Mouse (Mus musculus) brain, embryonic 18.5 days (tissue): ENCODE measurements around the gene Mpg.

Experiments used
- DNase-seq: peaks from one replicate; pipeline ENCODE4 v3.0.0-alpha.2; 2012; ENCODE audit warnings: low read depth, low spot score

Gene Mpg

GRCm38 (mm10) chr11:32201922-32202685 lies 24.2 kb upstream of the Mpg start:
- no peak for DNase-seq

DNA sequence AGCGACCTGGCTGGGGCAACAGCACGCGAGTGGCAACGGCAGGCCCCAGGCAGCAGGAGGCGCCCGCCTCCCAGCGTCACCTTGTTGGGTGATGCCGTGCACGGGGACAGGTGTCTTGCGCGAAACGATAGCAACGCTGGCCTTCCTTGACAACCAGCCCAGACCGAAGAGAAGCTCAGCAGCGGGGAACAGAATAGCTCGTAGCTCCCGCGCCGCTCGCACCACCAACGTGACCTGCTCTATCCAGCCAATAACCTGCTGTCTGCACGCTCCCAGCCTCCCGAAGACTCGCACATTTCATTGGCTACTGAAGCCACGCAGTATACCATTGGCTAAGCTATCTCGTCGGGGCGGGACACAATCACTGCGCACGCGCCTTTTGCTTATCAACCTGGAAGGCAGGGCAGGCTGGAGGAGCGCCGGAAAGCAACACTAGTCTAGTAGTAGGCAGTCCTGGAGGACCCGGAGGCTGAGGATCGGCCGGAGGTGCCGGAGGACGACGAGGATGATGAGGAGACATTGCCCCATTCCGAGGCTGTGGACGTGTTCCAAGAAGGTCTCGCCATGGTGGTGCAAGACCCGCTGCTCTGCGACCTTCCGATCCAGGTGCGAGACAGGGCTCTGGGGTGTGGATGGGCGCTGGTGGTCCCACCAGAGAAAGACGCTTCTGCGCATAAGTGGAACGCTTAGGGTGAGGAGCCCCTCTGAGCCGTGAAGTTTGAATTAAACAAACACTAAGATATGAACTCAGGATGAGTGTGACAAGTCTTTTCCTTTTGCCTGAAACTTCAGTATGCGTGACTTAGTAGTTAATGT lies 21.0 kb upstream of the Mpg start, which contains the start of gene Snrnp25:
Gene Snrnp25 (plus strand): TSS at position 358 of the 816 bp plus-strand sequence.
- peak; percentile 93 for DNase-seq

- DNase-seq, result no peak
Measured at GRCm38 (mm10) chr11:32210623-32211022, 15.7 kb upstream of the Mpg start.

DNA sequence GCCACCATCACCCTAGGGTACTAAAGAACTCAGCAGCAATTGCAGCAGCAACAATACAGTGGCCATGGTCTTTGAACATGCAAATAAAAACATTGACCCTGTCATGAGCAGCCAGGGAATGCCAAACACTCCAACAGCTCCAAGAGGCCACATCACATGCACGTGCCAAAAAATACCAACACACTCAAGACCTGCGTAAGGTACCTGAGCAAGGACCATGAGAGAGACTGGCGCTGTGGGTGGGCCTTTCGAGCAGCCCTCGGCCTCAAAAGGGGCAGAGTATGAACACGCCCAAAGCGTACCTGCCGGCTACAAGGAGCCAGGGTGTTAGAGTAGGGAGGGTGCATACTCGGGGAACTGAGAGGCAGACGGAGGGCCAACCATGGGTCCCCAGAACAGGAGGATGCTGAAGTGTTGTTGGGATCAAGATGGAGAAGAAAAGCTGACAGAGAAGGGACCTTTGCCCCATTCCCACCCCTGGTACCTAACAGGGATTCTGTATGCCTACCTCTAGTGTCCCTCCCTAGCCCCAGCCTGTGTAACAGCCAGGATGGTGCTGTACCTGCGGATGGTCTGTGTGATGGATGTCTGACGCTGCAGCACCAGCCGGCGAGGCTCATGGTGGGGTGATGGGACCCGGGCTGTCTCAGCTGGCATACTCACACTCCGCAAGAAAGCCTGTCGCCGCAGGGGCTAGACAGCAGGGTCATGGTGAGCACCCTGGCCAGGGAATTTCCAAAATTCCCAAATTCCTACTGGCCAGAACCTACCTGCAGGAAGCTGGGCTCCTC lies 10.7 kb upstream of the Mpg start:
- DNase-seq, result no peak

DNA sequence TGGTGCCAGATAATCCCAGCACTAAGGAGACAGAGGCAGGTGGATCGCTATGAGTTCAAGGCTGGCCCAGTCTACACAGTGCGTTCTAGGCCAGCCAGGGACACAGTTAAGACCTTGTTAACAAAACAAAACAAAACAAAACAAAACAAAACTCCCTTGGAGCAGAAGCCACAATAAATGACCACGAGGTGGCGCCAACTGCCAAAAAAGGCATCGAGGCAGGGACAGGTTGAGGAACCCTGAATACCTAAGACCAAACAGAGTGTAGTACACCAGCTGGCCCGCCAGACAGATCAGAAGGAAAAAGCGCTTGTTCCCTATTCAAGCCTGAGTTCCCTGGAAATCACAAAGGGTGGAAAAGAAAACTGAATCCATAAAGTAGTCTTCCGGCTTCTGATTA lies 9.5 kb upstream of the Mpg start:
- DNase-seq, result no peak

- no peak for DNase-seq
Measured at GRCm38 (mm10) chr11:32218501-32219050, 7.7 kb upstream of the Mpg start.

DNA sequence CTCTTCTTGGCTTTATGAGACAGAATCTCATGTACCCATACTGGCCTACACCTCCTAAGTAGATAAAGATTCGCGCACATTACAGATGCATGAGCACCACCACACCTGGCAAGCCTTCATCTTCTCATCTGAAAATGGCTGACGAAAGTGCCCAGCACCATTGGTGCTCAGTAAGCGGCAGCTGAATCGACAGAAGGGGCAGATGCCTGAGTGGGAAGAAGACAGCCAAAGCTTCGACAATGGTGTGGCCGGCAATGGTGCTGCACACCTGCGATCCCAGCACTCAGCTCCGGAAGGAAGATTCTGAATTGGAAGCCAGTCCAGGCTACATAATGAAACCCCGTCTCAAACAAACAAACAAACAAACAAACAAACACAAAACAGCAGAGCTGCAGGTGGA lies 7.0 kb upstream of the Mpg start:
- DNase-seq, result no peak

GRCm38 (mm10) chr11:32220607-32221224 lies 5.6 kb upstream of the Mpg start:
- DNase-seq, result no peak

- no peak for DNase-seq
Measured at GRCm38 (mm10) chr11:32221225-32221950, 4.9 kb upstream of the Mpg start.

DNA sequence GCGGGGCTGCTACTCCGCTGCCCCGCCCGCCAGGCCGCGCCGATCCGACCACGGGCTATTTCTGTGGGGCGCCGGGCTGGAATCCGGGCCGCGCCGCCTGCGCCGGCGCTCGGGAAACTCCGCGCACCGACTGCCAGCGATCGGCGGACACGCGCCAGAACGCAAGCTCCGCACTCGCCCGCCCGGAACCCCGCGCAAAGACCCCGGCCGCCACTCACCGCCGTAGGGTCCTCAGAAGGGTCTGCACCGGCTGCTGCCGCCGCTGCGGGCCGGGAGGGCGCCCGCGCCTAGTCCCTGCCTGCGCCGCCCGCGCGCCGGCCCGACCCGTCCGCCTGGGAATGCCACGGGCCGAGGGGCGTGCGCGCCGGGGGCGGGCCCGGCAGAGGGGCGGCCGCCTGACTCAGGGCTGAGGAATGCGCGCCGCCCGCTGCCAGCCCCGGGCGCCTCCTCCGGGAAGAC lies 4.3 kb upstream of the Mpg start, which contains the start of gene Rhbdf1:
Gene Rhbdf1 (minus strand): TSS at position 350 of the 459 bp plus-strand sequence.
- no peak for DNase-seq

DNA sequence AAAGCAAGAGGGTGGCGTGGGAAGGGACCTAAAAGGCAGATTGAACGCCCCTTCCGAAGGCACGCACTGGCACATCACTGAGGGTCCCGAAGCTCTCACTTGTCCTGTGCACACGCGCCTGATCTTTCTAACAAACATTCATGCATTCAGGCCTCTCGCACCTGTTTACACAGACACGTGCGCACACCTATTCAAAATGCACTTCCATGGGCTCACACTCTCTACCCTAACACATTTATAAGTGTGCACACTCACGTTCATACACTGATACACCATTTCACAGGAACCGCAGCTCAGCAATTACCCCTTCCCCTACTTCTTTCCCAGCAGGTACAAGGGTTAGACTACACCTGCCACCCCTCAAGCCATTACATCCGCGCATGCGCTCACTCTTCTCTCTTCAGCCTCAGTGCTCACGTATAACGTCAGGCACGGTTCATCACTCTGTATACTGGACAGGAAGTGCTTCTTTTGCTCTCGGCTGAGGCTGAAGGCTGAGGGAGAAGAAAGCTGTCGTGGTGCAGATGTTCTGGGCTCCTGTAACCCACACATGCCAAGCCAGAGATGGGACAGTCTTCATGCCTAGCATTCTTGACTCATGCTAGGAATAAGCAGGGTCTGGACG lies 3.6 kb upstream of the Mpg start:
- DNase-seq, result no peak

- DNase-seq, result no peak
Measured at GRCm38 (mm10) chr11:32223297-32223967, 2.9 kb upstream of the Mpg start.

GRCm38 (mm10) chr11:32224468-32225139 lies 1.7 kb upstream of the Mpg start:
- no peak for DNase-seq

DNA sequence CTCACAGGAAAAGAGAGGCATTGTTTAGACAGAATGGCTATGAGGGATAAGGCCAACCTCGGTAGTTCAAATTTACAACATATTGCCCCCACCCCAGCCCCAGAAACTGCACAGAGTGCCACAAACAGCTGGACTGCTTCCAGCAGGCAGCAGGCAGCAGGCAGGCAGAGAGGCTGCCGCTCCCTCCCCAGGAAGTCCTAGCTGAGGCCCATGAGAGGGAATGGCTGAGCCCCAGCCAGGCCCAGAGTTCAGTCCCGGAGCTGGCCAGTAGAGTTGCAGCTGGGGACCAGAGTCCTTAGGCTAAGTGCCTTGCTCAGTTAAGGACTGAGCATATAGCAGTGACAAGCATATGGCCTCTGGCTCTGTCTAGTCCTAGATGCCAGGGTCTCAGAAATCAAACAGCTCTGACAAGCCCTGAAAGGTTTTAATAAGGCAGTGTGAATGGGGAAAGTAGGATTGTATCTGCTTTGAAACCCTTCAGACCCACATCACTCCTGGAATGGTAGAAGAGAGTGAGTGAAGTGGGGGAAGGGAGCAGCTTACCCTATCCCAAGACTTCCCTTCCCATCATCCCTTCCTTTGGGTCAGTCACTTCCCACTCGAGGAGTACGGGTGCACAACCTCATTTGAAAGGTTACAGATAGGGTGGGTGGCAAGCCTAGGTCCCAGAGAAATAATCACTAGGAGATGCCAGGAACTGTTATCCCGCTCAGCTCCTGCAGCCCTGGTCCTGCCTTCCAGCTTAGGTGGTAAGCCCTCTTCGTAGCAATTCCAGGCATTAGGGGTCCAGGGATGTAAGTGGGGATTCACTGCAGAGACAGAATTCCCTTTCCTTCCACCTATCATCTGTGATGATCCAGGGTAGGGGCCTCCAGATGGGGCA lies 842 bp upstream of the Mpg start:
- no peak for DNase-seq

GRCm38 (mm10) chr11:32227041-32227440 lies 736 bp downstream of the Mpg start:
- no peak for DNase-seq

DNA sequence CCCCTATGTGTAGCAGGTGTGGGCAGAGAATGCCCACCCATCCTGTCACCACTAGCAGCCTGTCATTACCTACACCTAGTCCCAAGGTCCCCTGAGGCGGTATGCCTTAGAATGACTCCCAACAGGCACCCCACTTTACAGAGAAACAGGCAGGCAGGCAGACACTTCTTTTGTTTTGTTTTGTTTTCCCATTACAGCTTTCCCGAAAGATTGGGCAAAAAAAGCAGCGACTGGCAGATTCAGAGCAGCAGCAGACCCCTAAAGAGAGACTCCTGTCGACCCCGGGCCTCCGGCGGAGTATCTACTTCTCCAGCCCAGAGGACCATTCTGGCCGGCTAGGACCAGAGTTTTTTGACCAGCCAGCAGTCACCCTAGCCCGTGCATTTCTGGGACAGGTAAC lies 1.2 kb downstream of the Mpg start:
- no peak for DNase-seq

DNA sequence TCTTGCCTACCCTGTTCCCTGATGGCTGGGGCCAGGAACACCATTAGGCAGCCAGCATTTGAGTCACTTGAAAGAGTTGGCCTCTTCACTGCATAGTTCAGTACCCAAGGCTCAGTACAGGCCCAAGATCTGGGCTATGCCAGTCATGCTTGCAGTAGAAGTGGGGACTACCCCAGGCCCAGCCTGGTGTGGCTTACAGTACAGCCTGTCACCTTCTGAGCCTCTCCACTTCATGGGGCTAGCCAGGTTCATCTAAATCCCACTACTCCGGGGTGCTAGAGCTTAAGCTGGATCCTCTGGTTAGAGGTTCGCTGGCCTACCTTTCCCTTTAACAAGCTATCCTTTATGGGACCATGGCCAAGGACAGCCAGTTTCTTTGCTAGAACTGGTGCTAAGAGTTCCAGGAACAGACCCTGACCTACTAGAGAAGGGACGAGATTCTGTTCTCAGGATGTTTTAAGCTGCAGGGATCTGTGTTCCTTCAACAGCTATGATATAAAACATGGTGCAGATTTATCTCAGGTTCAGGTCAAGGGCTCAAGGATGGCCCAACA lies 2.1 kb downstream of the Mpg start:
- no peak for DNase-seq

DNA sequence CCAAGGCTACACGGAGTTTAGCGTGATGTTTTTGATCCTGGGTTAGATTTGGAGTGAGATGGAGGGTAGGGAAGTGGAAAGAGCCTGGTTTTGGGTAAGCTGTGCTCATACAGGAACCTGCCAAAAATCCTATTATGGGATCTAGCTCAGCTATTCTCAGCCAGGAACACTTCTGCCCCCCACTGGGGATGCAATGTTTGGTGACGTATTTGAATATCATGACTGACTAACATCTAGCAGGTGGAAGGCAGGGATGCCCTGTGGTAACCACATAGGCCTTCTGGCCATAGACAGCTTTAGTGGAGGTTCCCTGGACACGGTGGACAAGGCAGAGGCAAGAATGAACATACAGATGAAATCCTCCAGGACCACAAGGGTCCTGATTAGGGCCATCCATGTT lies 3.9 kb downstream of the Mpg start:
- DNase-seq, result no peak
